Mouse (Mus musculus) heart, embryonic 16.5 days (tissue): ENCODE measurements around the gene Gpatch2l. TPM values are rescaled to one million over a fixed set of nuclear protein-coding genes. Genes with fewer than 3 reads are reported as not detected.

ENCODE experiments used
- ATAC-seq: fragments of 200-750 bp; cut with Nextera tagmentation; replicated peaks from 2 replicates; pipeline ENCODE4 v1.8.0; 2017; ENCODE audit warnings: moderate number of reproducible peaks; ENCODE audit not compliant: insufficient read depth, low FRiP score; ENCODE audit errors: extremely low read depth
- H3K27ac ChIP-seq: fragments of 300-500 bp; sonication (generic); 2 replicates; pipeline ENCODE4 v1.5.1; 2014; ENCODE audit warnings: mild to moderate bottlenecking, low read length, control low read depth, moderate library complexity
- H3K27me3 ChIP-seq: fragments of 300-500 bp; sonication (generic); 2 replicates; pipeline ENCODE4 v1.6.1; 2014; ENCODE audit warnings: low read length, mixed read lengths; ENCODE audit not compliant: control insufficient read depth, insufficient read depth
- H3K36me3 ChIP-seq: fragments of 300-500 bp; sonication (generic); 2 replicates; pipeline ENCODE4 v1.6.1; 2014; ENCODE audit not compliant: control insufficient read depth, insufficient read depth
- H3K4me1 ChIP-seq: fragments of 300-500 bp; sonication (generic); 2 replicates; pipeline ENCODE4 v1.6.1; 2014; ENCODE audit warnings: low read length, mixed read lengths; ENCODE audit not compliant: control insufficient read depth, insufficient read depth
- H3K4me2 ChIP-seq: fragments of 300-500 bp; sonication (generic); 2 replicates; pipeline ENCODE4 v1.6.1; 2014; ENCODE audit warnings: low read depth, mild to moderate bottlenecking, control low read depth, low read length
- H3K4me3 ChIP-seq: fragments of 300-500 bp; sonication (generic); 2 replicates; pipeline ENCODE4 v1.5.1; 2014; ENCODE audit warnings: mild to moderate bottlenecking, control low read depth, low read length
- H3K9ac ChIP-seq: fragments of 300-500 bp; sonication (generic); 2 replicates; pipeline ENCODE4 v1.6.1; 2014; ENCODE audit warnings: low read length, control low read depth
- H3K9me3 ChIP-seq: fragments of 300-500 bp; sonication (generic); replicated peaks from 2 replicates; pipeline ENCODE4 v1.6.1; 2016; ENCODE audit warnings: low read length; ENCODE audit not compliant: control insufficient read depth
- WGBS: fragments of 180-500 bp; shearing (Covaris S2); extraction: QIAGEN DNeasy Blood & Tissue Kit; methylation state at CpG from one replicate; pipeline ENCODE4 v1.1.7; 2014; 5-methylcytosine and 5-hydroxymethylcytosine counted together
- polyA plus RNA-seq: library from polyadenylated mRNA; unstranded; fragments of >200 nt; fragmentation: Nextera tagmentation; extraction: Ambion mirVana; gene quantifications from 2 replicates; pipeline ENCODE4 v1.2.1, GENCODE M21; 2015

The Gpatch2l gene
- polyA plus RNA-seq, 1 experiment from 2014 or later = 12.8 TPM

DNA sequence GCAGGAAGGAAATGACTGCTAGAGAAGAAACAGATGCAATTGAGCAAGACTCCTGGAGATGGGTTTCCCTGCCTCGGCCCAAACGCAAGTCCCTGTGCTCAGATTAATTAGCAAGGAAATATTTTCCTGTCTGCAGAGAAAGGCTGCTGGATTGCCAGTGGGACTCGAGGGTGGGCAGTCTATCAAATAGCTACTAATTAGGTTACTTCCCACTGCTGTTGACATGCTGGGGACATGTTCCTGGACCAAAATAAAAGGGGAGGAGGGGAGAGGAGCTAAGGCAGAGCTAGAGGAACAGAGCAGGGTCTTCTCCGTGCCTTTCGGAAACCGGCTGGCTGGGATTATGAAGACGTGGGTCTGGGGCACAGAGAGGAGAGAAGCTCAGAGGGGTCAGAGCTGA is 95.2 kb downstream of the Gpatch2l start:
- Histone ChIP-seq H3K4me1 (peaks cover 10% of the 10 kb centered on the region), H3K36me3 (no peaks in the 10 kb centered on the region), H3K9ac (no peak overlapping the region), H3K27me3 (no peaks in the 10 kb centered on the region), H3K4me2 (no peak overlapping the region), H3K27ac (no peak overlapping the region), H3K9me3 (0 out of 2 replicates have a peak, but pooled peaks cover 3% of the 10 kb centered on the region), H3K4me3 (no peak overlapping the region)
- WGBS = 41% methylated on average over 7 of the region's 7 CpGs
- ATAC-seq = no peak

Other genes with a start within 250 kb of the Gpatch2l start
- 23.9 and 26.1 TPM in 2 replicates for gene Tgfb3, start 162.8 kb upstream of the Gpatch2l start, polyA plus RNA-seq
- 116 and 118 TPM in 2 replicates for gene Ift43, start 159.3 kb upstream of the Gpatch2l start, polyA plus RNA-seq
- gene Esrrb, start 119.3 kb downstream of the Gpatch2l start, polyA plus RNA-seq = 2.2 and 2.5 TPM in 2 replicates